Mouse (Mus musculus) lung, embryonic 15.5 days (tissue): ENCODE measurements at regions not wholly inside any gene's neighbourhood (a gene's known extent, or its start where the extent isn't known, plus 50 kb on each side); places are given as distances from the start of the nearest gene placed in this dataset.

ENCODE experiments used
- ATAC-seq: fragments of 200-750 bp; cut with Nextera tagmentation; 2 replicates; pipeline ENCODE4 v1.8.0; 2017; ENCODE audit warnings: moderate number of reproducible peaks, borderline replicate concordance; ENCODE audit not compliant: low FRiP score, low TSS enrichment; ENCODE audit errors: extremely low read depth
- H3K27ac ChIP-seq: fragments of 300-500 bp; sonication (generic); 2 replicates; pipeline ENCODE4 v1.5.1; 2015; ENCODE audit warnings: moderate library complexity, mild to moderate bottlenecking, inconsistent platforms
- H3K27me3 ChIP-seq: fragments of 300-500 bp; sonication (generic); 2 replicates; pipeline ENCODE4 v1.6.1; 2015; ENCODE audit warnings: inconsistent platforms
- H3K36me3 ChIP-seq: fragments of 300-500 bp; sonication (generic); 2 replicates; pipeline ENCODE4 v1.6.1; 2015; ENCODE audit warnings: inconsistent platforms
- H3K4me1 ChIP-seq: fragments of 300-500 bp; sonication (generic); 2 replicates; pipeline ENCODE4 v1.6.1; 2015; ENCODE audit warnings: inconsistent platforms
- H3K4me2 ChIP-seq: fragments of 300-500 bp; sonication (generic); 2 replicates; pipeline ENCODE4 v1.6.1; 2015; ENCODE audit warnings: inconsistent platforms, mild to moderate bottlenecking, moderate library complexity
- H3K4me3 ChIP-seq: fragments of 300-500 bp; sonication (generic); 2 replicates; pipeline ENCODE4 v1.5.1; 2015; ENCODE audit warnings: mild to moderate bottlenecking, inconsistent platforms
- H3K9ac ChIP-seq: fragments of 300-500 bp; sonication (generic); 2 replicates; pipeline ENCODE4 v1.6.1; 2015; ENCODE audit warnings: inconsistent platforms
- H3K9me3 ChIP-seq: fragments of 300-500 bp; sonication (generic); 2 replicates; pipeline ENCODE4 v1.6.1; 2016; ENCODE audit warnings: inconsistent platforms
- WGBS: fragments of 180-500 bp; shearing (Covaris S2); methylation state at CpG from one replicate; pipeline ENCODE4 v1.1.7; 2015; 5-methylcytosine and 5-hydroxymethylcytosine counted together

DNA sequence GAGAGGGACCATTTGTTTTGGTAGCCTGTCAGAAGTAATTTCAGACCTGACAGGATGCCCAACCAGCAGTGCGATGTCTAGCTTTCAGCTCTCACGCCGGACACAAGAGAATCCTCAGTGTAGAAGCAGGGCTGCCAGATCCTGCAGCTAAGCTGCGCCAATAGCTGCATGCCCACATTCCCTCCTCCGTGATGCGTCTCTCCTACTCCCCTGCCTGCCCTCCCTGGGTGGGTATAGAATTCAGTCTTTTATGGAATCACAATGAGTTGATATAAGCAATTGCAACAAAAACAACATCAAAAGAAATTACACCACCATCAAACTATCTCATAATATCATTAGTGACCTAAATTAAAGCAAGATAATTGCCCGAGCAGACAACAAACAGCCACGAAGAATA is 587.1 kb downstream of the Ofcc1 start:
- Histone ChIP-seq H3K4me3 (no peak overlapping the region), H3K4me2 (no peak overlapping the region), H3K27ac (no peak overlapping the region), H3K9me3 (no peaks in the 10 kb centered on the region), H3K27me3 (no peaks in the 10 kb centered on the region), H3K36me3 (no peaks in the 10 kb centered on the region), H3K4me1 (no peaks in the 10 kb centered on the region), H3K9ac (no peak overlapping the region)
- ATAC-seq = no peak
- 79% methylated on average over 8 of the region's 8 CpGs for WGBS

DNA sequence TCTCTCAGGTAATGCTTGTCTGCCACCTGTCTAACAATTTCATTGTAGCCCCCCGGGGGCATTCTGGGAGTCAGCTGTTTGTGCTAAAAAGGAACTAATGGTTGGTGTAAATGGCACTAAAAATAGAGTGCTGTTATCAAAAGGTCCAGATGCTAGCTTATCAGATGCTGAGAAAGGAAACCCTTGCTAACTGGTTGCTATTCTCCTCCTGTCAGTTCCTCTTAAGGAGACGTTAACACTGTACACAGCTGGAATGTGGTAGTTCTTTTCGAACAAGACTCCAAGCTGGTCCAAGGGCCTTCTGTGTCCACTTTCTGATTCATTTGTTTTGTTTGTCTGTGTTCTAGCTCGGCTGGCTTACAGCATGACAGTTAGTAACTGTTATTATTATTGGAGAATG is 592.0 kb downstream of the Ofcc1 start:
- 43% methylated on average over 4 of the region's 4 CpGs for WGBS
- Histone ChIP-seq H3K4me2 (no peak overlapping the region), H3K9me3 (no peaks in the 10 kb centered on the region), H3K9ac (no peak overlapping the region), H3K36me3 (no peaks in the 10 kb centered on the region), H3K27ac (no peak overlapping the region), H3K4me3 (no peak overlapping the region), H3K27me3 (no peaks in the 10 kb centered on the region), H3K4me1 (no peaks in the 10 kb centered on the region)
- no peak for ATAC-seq

DNA sequence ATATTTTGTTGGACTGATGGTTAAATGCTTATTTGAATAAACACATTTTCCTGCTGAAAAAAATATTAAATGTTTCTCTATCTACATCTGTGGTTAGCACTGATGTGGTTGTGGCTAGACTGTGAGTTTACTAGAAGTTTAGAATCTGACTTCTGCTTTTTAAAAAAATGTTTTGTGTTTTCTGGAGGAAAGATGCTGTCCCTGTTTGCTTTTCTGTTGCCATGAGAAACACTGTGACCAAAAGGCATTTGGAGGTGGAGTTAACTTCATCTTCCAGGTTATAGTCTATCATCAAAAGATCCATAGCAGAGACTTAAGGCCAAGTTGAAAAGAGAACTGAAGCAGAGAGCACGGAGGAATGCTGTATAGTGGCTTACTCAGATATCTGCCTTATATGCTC is 594.4 kb downstream of the Ofcc1 start:
- 81% methylated on average over 1 of the region's 1 CpGs for WGBS
- H3K9ac ChIP-seq = no peak overlapping the region
- no peaks in the 10 kb centered on the region for H3K4me1 ChIP-seq
- H3K9me3 ChIP-seq = no peaks in the 10 kb centered on the region
- H3K27me3 ChIP-seq = no peaks in the 10 kb centered on the region
- no peak overlapping the region for H3K4me3 ChIP-seq
- ATAC-seq = no peak
- no peak overlapping the region for H3K4me2 ChIP-seq
- H3K27ac ChIP-seq = no peak overlapping the region
- no peaks in the 10 kb centered on the region for H3K36me3 ChIP-seq
